Mouse (Mus musculus): ENCODE data around the gene G6pc3. TPM values are rescaled to one million over a fixed set of nuclear protein-coding genes. Genes with fewer than 3 reads are reported as not detected.

Gene G6pc3
- 69.1 TPM for polyA plus RNA-seq (2014; fragmentation: Illumina TruSeq; extraction: RNeasy Lipid Tissue Mini Kit (QIAGEN cat#74804); ENCODE audit: low read depth, low replicate concordance)

DNA sequence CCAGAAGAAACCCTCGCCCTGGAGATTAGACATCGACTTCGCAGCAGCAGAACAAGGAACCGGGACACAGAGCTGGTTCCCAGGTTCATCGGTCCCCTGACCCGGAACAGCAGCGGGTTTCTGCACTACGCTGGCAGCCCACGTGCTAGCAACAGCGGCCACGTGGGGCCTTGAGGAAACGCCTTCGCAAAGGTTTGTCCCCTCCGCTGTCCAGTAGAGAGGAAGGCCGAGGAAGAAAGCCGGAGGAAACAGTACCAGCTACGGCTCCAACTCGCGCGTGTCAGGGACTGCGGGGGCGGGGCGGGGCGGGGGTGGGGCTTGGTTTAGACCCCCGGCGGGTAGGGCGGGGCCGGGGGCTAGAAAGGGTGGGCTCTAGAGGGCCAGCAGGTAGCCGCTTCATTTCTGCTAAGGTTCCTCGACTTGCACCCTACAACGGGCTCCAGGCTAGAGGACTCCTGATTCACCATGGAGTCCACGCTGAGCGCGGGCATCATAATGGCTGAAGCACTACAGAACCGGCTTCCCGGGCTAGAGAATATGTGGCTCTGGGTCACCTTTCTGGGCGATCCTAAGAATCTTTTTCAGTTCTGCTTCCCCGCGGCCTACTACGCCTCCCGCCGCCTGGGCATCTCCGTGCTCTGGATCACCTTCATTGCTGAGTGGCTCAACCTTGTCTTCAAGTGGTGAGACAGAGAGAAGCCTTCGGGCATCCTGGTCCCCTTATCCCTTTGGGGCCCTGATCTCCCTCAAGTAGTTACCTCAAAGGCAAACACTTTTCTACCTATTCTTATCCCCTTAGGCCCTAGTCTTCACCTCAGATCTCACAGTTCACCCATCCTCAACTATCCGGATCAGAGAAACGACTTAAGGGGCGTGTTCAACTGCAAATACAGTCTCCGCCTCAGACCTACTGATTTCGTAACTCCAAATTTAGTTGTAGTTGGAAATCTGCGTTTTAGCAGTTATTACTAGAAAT, at the start of gene G6pc3:
Gene G6pc3 (plus strand): TSS at position 160 of the 976 bp plus-strand sequence.

DNA sequence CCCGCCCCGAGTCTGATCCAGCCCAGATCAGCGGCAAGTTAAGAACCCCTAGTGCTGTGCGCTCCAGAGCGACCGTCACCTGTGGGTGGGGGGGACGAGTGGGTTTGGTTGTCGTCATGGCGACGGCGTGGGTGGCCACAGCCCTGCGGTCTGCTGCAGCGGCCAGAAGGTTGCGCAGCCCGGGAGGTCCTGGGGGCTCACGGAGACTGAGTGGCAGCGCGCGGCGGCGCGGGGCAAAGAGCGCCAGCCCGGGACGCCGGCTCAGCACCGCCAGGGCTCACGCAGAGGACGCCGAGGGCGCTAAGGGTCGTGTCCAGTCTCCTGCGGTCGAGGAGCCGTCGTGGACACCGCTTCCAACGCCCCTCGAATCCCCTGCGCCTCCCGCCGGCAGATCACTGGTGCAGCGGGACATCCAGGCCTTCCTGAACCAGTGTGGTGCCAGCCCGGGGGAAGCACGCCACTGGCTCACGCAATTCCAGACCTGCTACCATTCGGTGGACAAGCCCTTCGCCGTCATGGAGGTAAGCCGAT, 43.9 kb upstream of the G6pc3 start, which contains the start of gene Nags:
Gene Nags (plus strand): TSS at position 43 of the 531 bp plus-strand sequence.

GRCm38 (mm10) chr11:102156039-102156785, 33.2 kb upstream of the G6pc3 start, which contains the start of gene Tmem101:
Gene Tmem101, minus strand, starts transcription at chr11:102156404.

DNA sequence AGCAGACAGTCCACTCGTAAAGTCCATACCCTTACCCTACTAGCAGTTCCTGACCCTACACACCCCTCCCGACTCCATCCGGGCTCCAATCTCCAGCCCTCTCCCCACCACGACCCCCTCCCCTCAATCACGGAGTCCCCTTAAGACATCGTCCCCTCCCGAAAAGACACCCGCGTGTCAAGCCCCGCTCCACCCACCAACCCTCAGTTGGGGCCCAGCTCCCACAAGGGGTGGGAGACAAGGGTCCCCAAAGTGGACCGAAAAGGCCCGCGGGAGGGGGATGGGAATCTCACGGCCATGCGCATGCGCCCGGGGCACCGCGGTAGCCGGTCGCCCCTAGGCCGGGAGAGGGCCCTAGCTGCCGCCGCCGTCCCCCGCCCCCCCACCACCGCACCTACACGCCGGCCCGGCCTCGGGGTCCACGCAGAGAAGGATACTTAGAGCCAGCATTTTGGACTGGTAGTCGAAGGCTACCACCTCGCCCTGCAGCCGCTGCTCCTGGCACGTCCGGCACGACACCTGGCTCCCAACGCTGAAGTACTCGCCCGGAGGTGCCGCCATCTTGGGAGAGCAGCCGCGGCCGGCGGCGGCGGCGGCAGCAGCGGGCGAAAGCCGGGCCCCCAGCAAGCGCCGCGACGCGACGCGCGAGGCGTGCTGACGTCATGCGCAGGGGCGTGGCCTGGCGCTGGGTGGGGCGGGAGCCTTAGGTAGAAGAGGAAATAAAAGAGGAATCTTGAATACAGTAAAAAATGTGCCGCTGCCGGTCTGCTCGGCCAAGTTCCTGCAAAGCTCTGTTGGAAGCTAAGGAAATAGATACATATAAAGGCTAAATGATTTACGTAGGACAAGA, 4.5 kb upstream of the G6pc3 start, which contains the start of gene Lsm12:
Gene Lsm12 (minus strand): TSS at position 651 of the 850 bp plus-strand sequence.

DNA sequence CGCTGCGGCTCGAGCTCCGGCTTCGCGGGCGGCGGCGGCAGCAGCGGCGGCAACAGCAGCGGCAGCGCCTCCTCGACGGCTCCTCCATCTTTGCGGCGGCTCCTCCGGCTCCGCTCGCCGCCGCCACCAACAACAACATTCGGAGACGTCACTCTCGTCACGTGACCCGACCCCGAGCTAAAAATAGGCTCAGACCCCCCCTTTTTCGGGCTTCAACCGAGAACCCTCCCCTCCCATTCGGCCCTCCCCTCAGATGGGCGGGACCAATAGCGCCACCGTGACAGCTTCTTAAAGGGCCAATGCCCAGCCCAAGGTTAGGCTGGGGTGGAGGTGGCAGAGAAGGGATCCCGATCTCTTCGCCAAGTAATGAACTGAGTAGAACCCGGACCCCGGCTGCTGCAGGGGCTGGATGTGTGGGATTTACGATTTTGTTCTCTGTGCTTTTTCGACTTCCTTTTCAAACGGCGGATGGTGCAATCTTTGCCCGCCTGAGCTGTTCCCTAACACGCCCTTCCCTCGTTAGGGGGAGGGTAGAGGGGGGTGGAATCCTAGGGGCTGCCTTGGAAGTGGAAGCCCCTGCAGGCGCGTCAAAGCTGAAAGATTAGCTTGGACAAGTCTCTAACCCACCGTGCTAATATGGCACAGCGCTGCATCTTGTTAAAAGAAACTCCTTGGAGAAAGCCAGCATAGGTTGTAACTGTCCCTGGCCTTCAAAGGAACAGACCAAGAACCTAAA, 40.8 kb downstream of the G6pc3 start, which contains the start of gene Hdac5:
Gene Hdac5 (minus strand): TSS at position 161 of the 736 bp plus-strand sequence.

Other genes with a start within 250 kb of the G6pc3 start
- gene Sost, start 222.6 kb upstream of the G6pc3 start, polyA plus RNA-seq (2014; fragmentation: Illumina TruSeq; extraction: RNeasy Lipid Tissue Mini Kit (QIAGEN cat#74804); ENCODE audit: low read depth, low replicate concordance): not detected
- 1.6 TPM for gene Cfap97d1, start 205.3 kb upstream of the G6pc3 start, polyA plus RNA-seq (2014; fragmentation: Illumina TruSeq; extraction: RNeasy Lipid Tissue Mini Kit (QIAGEN cat#74804); ENCODE audit: low read depth, low replicate concordance)
- gene Dusp3, start 202.6 kb upstream of the G6pc3 start, polyA plus RNA-seq (2014; fragmentation: Illumina TruSeq; extraction: RNeasy Lipid Tissue Mini Kit (QIAGEN cat#74804); ENCODE audit: low read depth, low replicate concordance): 44.8 TPM
- 21.9 TPM for gene Mpp3, start 161.2 kb upstream of the G6pc3 start, polyA plus RNA-seq (2014; fragmentation: Illumina TruSeq; extraction: RNeasy Lipid Tissue Mini Kit (QIAGEN cat#74804); ENCODE audit: low read depth, low replicate concordance)
- 59.1 TPM for gene Cd300lg, start 148.1 kb upstream of the G6pc3 start, polyA plus RNA-seq (2014; fragmentation: Illumina TruSeq; extraction: RNeasy Lipid Tissue Mini Kit (QIAGEN cat#74804); ENCODE audit: low read depth, low replicate concordance)
- 41.1 TPM for gene Mpp2, start 101.1 kb upstream of the G6pc3 start, polyA plus RNA-seq (2014; fragmentation: Illumina TruSeq; extraction: RNeasy Lipid Tissue Mini Kit (QIAGEN cat#74804); ENCODE audit: low read depth, low replicate concordance)
- gene Ppy, start 88.3 kb upstream of the G6pc3 start, polyA plus RNA-seq (2014; fragmentation: Illumina TruSeq; extraction: RNeasy Lipid Tissue Mini Kit (QIAGEN cat#74804); ENCODE audit: low read depth, low replicate concordance): 27.9 TPM
- gene Pyy, start 81.8 kb upstream of the G6pc3 start, polyA plus RNA-seq (2014; fragmentation: Illumina TruSeq; extraction: RNeasy Lipid Tissue Mini Kit (QIAGEN cat#74804); ENCODE audit: low read depth, low replicate concordance): not detected
- gene Nags, start 44.1 kb upstream of the G6pc3 start, polyA plus RNA-seq (2014; fragmentation: Illumina TruSeq; extraction: RNeasy Lipid Tissue Mini Kit (QIAGEN cat#74804); ENCODE audit: low read depth, low replicate concordance): 1.8 TPM
- 13.5 TPM for gene Tmem101, start 33.2 kb upstream of the G6pc3 start, polyA plus RNA-seq (2014; fragmentation: Illumina TruSeq; extraction: RNeasy Lipid Tissue Mini Kit (QIAGEN cat#74804); ENCODE audit: low read depth, low replicate concordance)
- gene Lsm12, start 4.3 kb upstream of the G6pc3 start, polyA plus RNA-seq (2014; fragmentation: Illumina TruSeq; extraction: RNeasy Lipid Tissue Mini Kit (QIAGEN cat#74804); ENCODE audit: low read depth, low replicate concordance): 29.4 TPM
- gene Hdac5, start 40.5 kb downstream of the G6pc3 start, polyA plus RNA-seq (2014; fragmentation: Illumina TruSeq; extraction: RNeasy Lipid Tissue Mini Kit (QIAGEN cat#74804); ENCODE audit: low read depth, low replicate concordance): 67.5 TPM
- 0.57 TPM for gene BC030867, start 59.3 kb downstream of the G6pc3 start, polyA plus RNA-seq (2014; fragmentation: Illumina TruSeq; extraction: RNeasy Lipid Tissue Mini Kit (QIAGEN cat#74804); ENCODE audit: low read depth, low replicate concordance)
- gene Asb16, start 79.1 kb downstream of the G6pc3 start, polyA plus RNA-seq (2014; fragmentation: Illumina TruSeq; extraction: RNeasy Lipid Tissue Mini Kit (QIAGEN cat#74804); ENCODE audit: low read depth, low replicate concordance): 2.2 TPM
- 43.3 TPM for gene Tmub2, start 95.3 kb downstream of the G6pc3 start, polyA plus RNA-seq (2014; fragmentation: Illumina TruSeq; extraction: RNeasy Lipid Tissue Mini Kit (QIAGEN cat#74804); ENCODE audit: low read depth, low replicate concordance)
- gene Atxn7l3, start 107.0 kb downstream of the G6pc3 start, polyA plus RNA-seq (2014; fragmentation: Illumina TruSeq; extraction: RNeasy Lipid Tissue Mini Kit (QIAGEN cat#74804); ENCODE audit: low read depth, low replicate concordance): 34.5 TPM
- gene Ubtf, start 130.1 kb downstream of the G6pc3 start, polyA plus RNA-seq (2014; fragmentation: Illumina TruSeq; extraction: RNeasy Lipid Tissue Mini Kit (QIAGEN cat#74804); ENCODE audit: low read depth, low replicate concordance): 77.3 TPM
- 0.06 TPM for gene Slc4a1, start 176.6 kb downstream of the G6pc3 start, polyA plus RNA-seq (2014; fragmentation: Illumina TruSeq; extraction: RNeasy Lipid Tissue Mini Kit (QIAGEN cat#74804); ENCODE audit: low read depth, low replicate concordance)
- gene Rundc3a, start 203.8 kb downstream of the G6pc3 start, polyA plus RNA-seq (2014; fragmentation: Illumina TruSeq; extraction: RNeasy Lipid Tissue Mini Kit (QIAGEN cat#74804); ENCODE audit: low read depth, low replicate concordance): 1.8 TPM
- 157 TPM for gene Slc25a39, start 218.3 kb downstream of the G6pc3 start, polyA plus RNA-seq (2014; fragmentation: Illumina TruSeq; extraction: RNeasy Lipid Tissue Mini Kit (QIAGEN cat#74804); ENCODE audit: low read depth, low replicate concordance)
- gene Grn, start 240.7 kb downstream of the G6pc3 start, polyA plus RNA-seq (2014; fragmentation: Illumina TruSeq; extraction: RNeasy Lipid Tissue Mini Kit (QIAGEN cat#74804); ENCODE audit: low read depth, low replicate concordance): 237 TPM

Data from adipose tissue, adult 10 weeks (tissue).